Mouse (Mus musculus) liver, embryonic 14 days (tissue): ENCODE data around the gene Trip4. TPM values are rescaled to one million over a fixed set of nuclear protein-coding genes. Genes with fewer than 3 reads are reported as not detected.

ENCODE experiments used
- polyA plus RNA-seq: library from polyadenylated mRNA; depleted of rRNA; stranded (reverse); fragments of >200 nt; gene quantifications from 2 replicates; pipeline ENCODE4 v1.2.3, GENCODE M21; 2012; rRNA removed

Trip4 gene
- 5.0 and 5.6 TPM in 2 replicates for polyA plus RNA-seq

GRCm38 (mm10) chr9:65908394-65909300 lies at the start of gene Trip4, which contains the start of gene Csnk1g1:
Gene Trip4 (minus strand): TSS chr9:65908794.
Gene Csnk1g1 (plus strand): TSS chr9:65908924.

GRCm38 (mm10) chr9:65890143-65890628 lies 18.4 kb downstream of the Trip4 start, which contains the start of gene Pclaf:
Gene Pclaf (plus strand): TSS chr9:65890237.

GRCm38 (mm10) chr9:65827344-65828015 lies 81.1 kb downstream of the Trip4 start, which contains the start of gene Zfp609:
Gene Zfp609 (minus strand): TSS chr9:65827564.

Other genes starting within 250 kb of the Trip4 start
- gene Oaz2, start 240.8 kb downstream of the Trip4 start, polyA plus RNA-seq: 20.5 and 21.1 TPM in 2 replicates
- gene Zfp609, start 81.2 kb downstream of the Trip4 start, polyA plus RNA-seq: 2.7 and 3.1 TPM in 2 replicates
- 75.5 and 80.0 TPM in 2 replicates for gene Pclaf, start 18.6 kb downstream of the Trip4 start, polyA plus RNA-seq
- 2.6 and 3.0 TPM in 2 replicates for gene Csnk1g1, start 130 bp upstream of the Trip4 start, polyA plus RNA-seq
- gene Ppib, start 151.4 kb upstream of the Trip4 start, polyA plus RNA-seq: 285 and 315 TPM in 2 replicates
- 29.0 and 35.2 TPM in 2 replicates for gene Snx22, start 160.9 kb upstream of the Trip4 start, polyA plus RNA-seq
- gene Snx1, start 217.8 kb upstream of the Trip4 start, polyA plus RNA-seq: 45.6 and 53.9 TPM in 2 replicates
- 44.4 and 63.5 TPM in 2 replicates for gene Ciao2a, start 217.8 kb upstream of the Trip4 start, polyA plus RNA-seq
- 10.4 and 13.4 TPM in 2 replicates for gene Dapk2, start 249.4 kb upstream of the Trip4 start, polyA plus RNA-seq